Mouse (Mus musculus) heart, postnatal 10 days (tissue): ENCODE measurements around the gene Cdh3. TPM values are rescaled to one million over a fixed set of nuclear protein-coding genes. Genes with fewer than 3 reads are reported as not detected.

ENCODE experiments used
- DNase-seq, 2 experiments: peaks; one replicate each; pipeline ENCODE4 v3.0.0; 2021
- intact Hi-C: fragments of 180-260 bp; cut with DNase I; formaldehyde crosslinking; loops from one replicate; pipeline ENCODE4 v1.15.1; 2025
- total RNA-seq, 2 experiments: library from RNA; stranded (reverse); gene quantifications; 2 replicates each; pipeline ENCODE4 v1.2.3; 2021

Cdh3 gene
- 1 to 10 TPM; 2.8 to 3.3 TPM for total RNA-seq

DNA sequence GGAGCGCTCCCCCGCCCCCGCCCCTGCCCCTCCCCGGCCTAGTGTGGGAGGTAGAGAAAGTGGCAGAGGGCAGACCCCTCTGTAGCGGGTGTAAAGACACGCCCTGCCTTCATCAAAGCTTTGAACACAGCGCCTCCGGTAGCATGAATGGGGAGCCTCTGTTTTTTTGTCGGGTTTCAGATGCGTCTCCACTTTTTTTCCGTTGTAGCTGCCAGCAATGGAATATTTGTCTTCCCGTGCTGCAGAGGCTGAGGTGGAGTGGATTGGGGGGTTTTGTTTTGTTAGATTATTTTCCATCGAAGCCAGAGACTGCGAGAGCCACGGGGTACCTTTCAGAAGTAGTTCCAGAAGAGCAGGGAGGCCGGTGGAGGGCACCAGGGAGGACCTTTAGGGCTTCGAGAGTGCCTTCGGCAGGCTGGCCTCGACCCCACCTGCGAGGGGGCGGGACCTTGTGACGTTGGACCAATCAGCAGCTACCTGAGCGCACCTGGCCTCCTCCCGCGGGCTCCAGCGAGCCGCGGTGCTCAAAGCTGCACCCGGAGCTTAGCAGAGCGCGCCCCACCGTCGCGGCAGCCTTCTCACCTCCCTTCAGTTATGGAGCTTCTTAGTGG lies at the start of gene Cdh3:
Gene Cdh3 (plus strand): TSS at position 527 of the 611 bp plus-strand sequence.
- DNase-seq = peak in 1 of 2 experiments; percentile 30
- intact Hi-C loops = no loop called here

DNA sequence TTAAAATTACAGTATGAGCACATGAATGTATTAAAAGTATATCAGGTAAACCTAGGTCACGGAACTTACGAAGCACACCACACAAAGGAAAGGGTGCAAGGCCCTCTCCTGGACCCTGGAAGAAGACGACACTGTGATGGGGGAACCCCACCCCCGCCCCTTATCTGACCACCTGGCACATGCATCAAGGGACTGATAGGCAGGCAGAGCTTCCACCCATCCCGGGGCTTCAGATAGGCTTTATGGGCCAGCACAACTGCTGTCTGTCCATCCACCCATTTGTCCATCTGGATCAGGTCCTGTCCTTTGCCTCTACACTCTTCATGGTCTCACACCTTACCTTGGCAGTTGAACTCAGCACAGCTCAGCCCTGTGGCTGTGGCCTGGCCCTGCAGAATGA lies 48.6 kb upstream of the Cdh3 start:
- DNase-seq = no peak
- intact Hi-C loops = no loop called here

DNA sequence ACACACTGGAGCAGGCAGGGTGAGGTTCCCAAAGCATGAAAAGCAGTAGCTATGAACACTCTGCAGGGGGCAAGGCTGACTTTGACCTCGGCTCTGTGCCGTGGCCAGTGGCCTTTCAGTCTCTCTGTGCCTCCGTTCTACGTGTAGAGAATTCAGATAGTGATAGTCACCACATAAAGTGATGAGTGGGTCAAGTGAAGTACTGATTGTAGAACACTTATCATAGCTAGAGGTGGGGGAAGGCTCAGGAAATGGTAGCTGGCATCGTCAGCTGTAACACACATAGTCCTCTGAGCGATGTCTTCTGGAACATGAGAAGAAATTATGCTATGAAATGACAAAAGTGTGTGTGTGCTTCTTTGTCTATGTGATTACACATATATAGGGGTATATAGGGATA lies 46.9 kb upstream of the Cdh3 start:
- intact Hi-C loops = no loop called here
- no peak for DNase-seq

DNA sequence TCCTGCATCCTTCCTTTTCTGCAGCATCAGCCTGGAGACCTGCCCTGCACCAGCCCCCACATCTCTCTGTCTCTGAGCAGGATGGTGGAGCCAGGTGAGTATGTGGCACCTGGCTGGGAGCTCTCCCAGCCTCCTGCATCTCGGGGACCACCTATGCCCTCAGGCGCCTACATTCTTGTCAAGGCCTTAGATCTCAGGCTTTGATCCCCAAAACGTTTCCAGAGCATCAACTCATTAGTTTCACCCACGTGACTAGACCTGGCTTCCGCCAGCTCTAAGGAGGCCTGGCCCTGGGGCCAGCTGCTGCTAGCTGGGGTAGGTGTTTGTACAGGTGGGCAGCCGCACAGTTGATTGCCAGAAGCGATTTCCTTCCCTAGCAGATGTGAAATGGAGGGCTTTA lies 41.2 kb upstream of the Cdh3 start:
- no peak for DNase-seq
- intact Hi-C loops = no loop called here

DNA sequence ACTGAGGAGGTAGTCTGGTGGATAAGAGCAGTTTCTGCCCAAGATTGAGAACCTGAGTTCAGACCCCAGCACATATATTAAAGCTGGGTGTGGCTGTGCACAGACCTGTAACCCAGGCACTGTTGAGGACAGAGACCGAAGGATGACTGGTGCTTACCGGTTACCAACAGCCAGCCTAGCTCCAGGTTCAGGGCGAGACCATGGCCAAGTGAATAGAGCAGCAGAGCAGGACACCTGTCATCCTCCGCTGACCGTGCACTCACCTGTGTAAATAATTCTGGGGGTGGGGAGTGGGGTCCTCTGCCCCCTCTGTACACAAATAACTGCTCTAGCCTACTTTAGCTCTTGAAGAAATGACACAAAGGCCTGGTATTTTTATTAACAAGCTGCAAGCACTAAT lies 36.7 kb upstream of the Cdh3 start:
- intact Hi-C loops = no loop called here
- no peak for DNase-seq

DNA sequence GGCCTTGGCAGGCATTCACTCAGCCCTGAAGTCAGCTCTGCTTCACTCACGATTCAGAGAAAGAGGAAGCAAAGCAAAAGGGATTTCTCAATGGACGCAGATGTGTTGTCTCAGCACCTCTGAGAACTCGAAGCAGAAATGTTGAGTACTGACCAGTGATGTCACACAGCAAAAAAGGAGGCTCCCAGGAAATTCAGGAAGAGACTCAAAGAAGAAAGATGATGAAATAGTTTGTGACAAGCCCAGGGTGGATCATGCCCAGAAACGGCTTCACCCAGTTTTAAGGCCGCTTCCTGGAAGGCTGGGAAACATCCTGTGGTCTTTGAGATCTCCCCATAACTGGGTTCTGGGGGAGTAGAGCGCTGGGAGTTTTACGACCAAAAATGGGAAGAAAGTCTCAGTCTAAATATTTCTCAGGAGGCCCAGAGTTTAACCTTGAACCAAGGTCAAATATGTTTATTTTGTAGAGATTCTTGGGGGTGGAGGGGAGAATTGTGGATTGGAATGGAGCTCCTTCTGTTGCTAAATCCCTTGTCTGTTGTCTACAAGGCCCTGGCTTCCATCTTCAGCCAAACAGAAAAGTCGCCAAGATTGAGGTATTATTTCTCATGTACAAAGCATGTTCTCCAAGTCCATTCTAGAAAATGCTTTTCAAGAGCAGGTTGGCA lies 10.5 kb upstream of the Cdh3 start, which contains the start of gene 6030452D12Rik:
Gene 6030452D12Rik (plus strand): TSS at position 505 of the 668 bp plus-strand sequence.
- peak in 1 of 2 experiments; percentile 38 for DNase-seq
- intact Hi-C loops = no loop called here

DNA sequence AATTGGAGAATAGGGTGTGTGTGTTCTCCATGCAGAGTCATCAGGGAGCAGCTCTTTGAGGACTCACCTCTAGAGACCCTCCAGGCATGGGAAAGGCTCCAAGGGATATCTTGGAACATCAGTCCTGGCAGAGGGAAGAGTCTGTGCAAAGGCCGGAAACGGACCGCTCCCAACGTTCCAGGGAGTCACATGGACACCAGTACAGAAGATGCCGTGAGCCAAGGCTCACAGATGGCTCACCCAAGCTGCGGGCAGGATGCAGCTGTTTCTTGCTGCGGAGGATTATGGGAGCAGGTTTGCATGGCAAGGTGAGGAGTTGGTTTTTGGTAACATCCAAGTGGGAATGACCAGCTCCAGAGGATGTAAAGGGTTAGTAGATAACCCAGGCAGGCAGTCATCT lies 6.5 kb upstream of the Cdh3 start:
- intact Hi-C loops = no loop called here
- DNase-seq = no peak

DNA sequence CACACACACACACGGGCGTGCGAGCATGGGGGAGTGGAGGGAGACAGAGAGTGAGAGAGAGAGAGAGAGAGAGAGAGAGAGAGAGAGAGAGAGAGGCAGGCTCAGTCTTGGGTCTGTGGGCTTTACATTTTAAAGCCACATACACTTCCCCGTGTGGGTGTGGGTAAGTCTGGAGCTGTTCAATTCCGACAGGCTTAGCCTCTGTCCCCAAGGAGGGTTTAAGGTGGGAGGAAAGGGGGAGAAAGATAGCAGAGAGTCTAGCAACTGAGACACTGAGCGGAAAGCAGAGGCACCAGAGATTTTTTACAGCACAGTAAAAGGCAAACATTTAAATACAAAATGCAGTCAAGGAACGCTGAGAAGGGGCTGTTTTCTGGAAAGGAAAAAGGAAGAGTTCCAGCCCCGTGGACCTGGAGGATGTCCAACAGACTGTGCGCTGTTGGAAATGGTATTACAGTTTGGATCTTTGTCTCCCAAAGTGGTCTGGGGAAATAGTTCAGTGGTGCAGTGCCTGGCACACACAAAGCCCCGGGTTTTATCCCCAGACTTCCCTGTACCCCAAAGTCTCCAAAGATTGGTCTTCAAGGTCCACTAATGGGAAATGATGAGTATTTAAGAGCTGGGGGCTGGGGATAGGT lies 5.2 kb upstream of the Cdh3 start:
- DNase-seq = no peak
- intact Hi-C loops = no loop called here

DNA sequence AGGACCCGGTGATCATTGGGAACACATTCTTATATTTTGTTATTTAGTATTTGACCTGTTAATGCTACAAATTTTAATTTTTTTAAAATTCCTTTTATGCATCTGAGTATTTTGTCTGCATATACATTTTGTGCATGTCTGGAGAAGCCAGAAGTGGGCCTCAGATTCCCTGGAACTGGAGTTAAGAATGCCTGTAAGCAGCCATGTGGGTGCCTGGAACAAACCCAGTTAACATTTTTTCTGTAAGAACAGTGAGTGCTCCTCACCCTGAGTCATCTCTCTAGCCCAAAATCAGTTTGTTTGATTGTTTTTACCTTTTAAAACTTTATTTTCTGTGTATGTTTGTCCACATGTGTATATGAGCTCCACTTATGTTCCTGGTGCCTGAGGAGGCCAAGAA lies 4.6 kb upstream of the Cdh3 start:
- no peak for DNase-seq
- intact Hi-C loops = no loop called here

DNA sequence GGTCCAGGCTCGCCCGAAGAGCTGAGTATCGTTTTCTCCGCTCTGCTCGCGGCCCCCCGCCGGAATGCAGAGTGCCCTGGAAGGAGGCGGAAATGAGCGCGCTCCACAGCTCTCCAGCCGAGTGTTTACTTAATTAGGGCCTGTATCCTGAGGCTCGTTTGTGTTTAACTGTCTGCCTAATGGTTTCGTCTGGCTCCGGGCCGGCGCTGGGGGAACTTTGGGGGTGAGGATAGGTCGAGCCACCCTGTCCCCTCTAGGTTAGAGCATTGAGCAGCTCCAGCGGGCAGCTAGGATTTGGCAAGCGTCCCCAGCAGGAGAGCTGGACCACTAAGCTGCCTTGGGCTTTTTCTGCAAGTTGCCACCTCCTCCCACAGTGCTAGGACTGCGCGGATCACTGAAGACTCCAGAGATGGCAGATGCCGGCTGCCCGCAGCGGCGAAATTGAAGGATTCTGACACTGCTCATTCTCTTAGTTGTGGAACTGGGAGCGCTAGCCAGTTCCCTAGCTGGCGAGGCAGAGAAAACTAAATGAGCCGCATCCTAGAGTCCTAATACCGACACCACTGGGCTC lies 2.8 kb upstream of the Cdh3 start:
- peak in 1 of 2 experiments; percentile 40 for DNase-seq

DNA sequence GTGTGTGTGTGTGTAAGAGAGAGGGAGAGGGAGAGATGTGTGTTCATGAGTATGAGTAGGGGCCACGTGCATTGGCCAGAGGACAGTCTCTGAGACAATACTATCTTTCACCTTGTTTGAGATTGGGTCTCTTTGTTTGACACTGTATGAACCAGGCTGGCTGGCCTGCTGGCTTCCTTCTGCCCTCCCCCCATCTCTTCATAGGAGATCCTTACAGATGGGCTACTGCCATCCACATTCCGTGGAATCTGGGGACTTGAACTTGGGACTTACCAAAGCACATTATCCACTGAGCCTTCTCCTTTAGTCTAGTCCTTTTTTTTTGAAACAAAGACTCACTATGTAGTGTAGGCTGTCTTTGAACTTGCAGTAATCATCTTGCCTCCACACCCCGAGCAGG lies 2.2 kb upstream of the Cdh3 start:
- DNase-seq = no peak
- intact Hi-C loops = no loop called here

More for the DNA sequence above, 2.8 kb upstream of the Cdh3 start:
- intact Hi-C loops = no loop called here

DNA sequence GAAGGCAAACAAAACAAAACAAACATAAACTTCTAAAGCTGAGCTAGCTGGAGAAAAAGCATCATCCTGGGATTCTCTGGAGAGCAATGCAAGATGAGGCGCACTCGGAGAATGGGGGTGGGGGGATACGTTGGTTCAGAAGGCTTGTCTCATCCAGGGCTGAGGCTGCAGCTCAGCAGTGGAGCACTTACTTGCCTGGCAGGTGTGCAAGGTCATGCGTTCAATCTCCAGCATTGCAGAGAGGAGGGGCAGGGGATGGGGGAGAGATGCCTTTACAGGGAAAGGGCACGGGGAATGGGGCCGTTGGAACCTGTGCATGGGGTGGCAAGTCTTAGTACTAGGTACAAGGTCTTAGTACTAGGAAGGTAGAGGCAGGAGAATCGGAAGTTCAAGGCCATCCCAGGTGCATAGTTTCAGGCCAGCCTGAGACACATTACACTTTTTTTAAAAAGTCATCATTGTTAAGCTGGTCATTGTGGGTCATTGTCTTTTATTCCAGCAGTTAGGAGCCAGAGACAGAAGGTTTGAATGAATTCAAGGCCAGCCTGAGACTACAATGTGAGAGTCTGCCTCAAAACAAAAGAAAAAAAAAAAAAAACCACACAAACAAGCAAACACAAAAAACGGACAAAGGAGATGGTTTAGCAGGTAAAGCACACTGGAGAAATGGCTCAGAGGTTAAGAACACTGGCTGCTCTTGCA lies 1.5 kb upstream of the Cdh3 start:
- intact Hi-C loops = no loop called here
- no peak for DNase-seq

DNA sequence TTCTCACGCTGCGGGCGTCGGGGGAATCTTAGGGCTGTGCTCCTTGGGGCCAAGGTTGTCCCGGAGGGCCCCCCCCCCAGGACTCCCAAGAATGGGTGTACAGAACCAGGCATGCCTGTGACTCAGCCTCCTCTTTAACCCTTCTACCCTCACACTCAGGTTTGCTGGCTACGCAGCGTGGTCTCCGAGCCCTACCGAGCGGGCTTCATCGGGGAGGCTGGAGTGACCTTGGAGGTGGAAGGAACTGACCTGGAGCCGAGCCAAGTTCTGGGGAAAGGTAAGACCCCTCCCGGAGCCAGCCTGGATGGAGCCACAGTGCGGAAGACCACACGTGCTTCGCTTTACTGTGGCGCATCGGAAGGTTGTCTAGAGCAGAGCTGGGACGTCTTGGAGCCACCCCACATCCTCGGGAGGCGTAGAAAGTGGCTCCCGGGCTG lies 392 bp downstream of the Cdh3 start:
- DNase-seq = peak in 1 of 2 experiments; percentile 24
- intact Hi-C loops = no loop called here

DNA sequence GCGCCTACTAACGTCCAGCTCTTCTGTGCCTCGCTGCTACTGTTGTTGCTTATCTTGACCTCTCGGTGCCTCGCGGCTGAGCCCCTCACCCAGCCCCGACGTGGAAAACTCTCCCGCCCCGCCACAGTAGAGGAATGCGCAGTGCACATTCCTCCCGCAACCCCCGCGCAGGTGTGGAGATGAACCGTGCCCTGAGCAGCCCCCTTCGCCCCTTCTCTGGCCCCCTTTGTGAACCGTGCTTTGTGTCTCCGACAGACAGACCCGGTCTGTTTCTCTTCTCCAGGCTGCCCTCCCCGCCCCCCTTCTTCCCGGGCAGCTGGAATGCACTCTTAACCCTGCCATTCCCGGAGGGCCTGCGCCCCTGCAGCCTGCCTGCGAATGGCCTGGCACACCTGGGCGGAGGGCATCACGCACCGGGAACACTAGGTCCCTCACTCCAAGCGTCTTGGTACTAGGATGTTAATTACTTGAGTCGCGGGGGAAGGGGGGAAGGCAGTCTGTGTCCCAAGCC lies 895 bp downstream of the Cdh3 start:
- peak in 1 of 2 experiments; percentile 37 for DNase-seq
- intact Hi-C loops = no loop called here

DNA sequence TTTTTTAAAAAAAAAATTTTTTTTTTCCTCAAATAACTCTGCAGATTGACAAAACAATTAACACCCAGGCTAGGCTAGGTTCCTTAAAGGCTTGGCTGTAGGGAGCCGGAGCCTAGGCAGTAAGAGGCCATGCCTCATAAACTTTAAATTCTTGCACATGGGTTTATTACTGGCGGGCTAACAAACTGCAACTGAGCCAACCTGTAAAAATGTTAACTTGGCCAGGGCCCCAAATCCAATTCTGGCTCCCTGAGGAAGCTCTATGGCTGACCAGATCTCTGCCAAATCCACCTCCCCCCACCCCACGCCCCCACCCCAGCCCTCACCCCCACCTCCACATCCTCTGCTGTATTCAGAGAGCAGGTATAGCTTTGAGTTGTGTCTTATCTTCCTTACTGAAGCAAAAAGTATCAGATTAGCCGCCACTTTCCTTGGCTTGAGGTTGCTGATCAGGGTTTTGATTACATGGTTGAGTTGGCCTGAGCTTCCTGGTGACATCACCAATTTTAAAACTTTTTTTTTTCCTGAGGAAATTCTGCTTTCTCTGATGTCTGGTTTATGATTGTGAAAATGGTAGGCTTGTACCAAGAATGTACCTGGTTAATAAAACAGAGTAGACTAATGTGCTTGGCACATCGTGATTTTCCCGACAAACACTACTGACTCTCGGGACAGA lies 1.9 kb downstream of the Cdh3 start:
- no peak for DNase-seq
- intact Hi-C loops = no loop called here

DNA sequence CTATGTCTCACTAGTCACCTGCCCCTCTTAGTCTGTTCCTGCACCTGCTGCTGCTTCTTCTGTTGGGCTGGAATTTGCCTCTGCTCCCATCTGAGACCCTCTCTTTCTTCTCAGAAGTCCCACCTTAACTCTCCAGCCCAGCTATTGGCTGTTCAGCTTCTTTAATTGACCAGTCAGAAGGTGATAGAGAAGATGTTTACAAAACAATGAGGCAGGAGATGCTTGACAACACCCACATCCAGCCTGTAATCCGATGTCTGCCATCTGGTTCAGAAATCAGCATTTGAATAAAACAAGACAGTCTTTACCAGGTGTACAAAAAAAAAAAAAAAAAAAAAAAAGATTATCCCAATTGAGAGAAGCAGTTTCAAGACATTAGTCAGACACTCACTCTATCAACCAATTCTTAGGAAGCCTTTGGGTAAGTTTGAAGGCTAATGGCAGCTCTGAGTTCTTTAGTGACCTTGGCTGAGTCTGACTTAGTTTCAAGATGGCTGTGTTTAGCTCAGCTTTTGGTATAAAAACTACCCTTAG lies 5.3 kb downstream of the Cdh3 start:
- intact Hi-C loops = no loop called here

DNA sequence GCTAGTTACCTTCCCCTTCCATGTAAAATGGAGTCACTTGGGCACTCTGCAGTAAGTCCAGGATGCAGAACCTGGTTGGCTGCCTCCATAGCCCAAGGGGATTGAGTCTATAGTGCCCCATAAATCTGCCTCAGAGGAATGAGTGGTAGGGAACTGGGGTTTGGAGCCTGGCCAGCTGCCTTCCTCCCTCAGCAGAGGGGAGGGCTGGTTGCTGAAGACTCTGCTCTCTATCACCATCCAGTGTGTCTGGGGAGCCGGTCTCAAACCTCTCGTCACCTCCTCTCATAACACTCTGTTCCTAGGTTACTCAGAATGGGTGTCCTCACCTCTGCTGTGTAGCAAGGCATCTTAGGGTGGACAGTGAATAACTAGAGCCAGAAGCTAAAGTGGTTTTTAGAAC lies 5.9 kb downstream of the Cdh3 start:
- intact Hi-C loops = no loop called here
- no peak for DNase-seq

More for the DNA sequence above, 5.3 kb downstream of the Cdh3 start:
- DNase-seq = no peak

DNA sequence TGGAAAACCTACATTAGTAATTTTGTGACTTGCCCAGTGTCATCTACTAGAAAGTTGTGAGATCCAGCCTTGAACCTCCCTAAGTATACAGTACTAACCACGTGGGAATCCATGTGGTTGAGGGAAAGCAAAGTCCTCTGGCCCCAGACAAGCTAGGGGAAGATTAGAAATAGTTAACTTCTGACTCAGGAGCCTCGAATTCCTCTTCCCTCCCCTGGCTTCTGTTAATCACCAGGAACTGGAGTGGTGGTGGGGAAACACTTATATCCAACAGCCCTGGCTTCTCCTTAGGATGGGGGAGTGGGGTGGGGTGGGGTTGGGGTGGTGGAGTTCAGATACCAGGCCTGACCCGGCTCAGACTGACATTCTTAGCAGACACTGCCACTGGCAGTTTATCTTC lies 8.1 kb downstream of the Cdh3 start:
- intact Hi-C loops = no loop called here
- DNase-seq = no peak

DNA sequence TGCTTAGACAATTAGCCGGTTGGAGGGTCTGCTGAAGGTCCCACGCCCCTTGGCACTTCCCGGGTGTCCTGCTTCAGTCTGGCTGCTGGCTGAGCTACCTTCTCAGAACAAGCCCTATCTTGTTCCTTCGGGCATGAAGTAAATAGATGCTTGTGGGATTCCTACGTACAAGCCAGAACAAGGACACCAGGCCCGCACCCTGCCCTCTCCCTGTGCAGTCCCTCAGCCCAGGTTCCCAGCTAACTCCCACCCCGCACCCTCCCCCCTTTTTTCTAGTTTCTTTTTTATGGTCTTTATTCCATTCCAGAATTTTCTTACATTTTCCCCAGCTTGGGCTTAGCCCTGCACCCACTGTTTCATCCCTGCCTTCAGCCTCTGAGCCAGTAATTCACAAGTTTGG lies 9.9 kb downstream of the Cdh3 start:
- no peak for DNase-seq
- intact Hi-C loops = no loop called here

DNA sequence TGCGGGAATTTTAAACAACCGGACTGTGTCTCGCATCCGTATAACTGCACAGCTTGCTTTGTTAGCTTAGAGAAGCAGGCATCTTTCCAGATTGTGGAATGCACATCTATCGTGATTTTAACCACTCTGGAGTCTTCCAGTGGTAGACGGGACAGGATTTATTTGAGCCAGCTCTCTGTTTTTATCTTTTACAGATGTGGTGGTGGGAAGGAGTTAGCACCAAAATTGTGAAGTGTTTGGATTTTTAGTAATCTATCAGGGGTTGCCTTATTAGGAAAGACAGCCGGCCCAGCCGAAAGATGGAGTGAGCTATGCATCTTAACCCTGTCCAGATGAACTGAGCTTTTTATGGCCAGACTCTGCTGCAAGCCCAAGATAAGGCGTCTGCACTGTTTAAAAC lies 11.2 kb downstream of the Cdh3 start:
- no peak for DNase-seq
- intact Hi-C loops = no loop called here
